Mouse (Mus musculus) ES-E14 (cell line): ENCODE results near the gene Fbxw4.

ENCODE experiments used
- MAFK ChIP-seq: IDR thresholded peaks from 2 replicates; pipeline ENCODE4 v1.6.1; 2014; ENCODE audit warnings: mild to moderate bottlenecking, low read depth, low read length, inconsistent platforms; ENCODE audit not compliant: insufficient read depth
- ZNF384 ChIP-seq: IDR thresholded peaks from 2 replicates; pipeline ENCODE4 v1.6.1; 2012; ENCODE audit warnings: low read depth, low read length, inconsistent platforms

GRCm38 (mm10) chr19:45582161-45582560 is 78.0 kb downstream of the Fbxw4 start:
- TF ChIP-seq ZNF384 (no peak), MAFK (no peak)
